Mouse (Mus musculus) liver, adult 2 months (tissue): ENCODE measurements around the gene Tmem164. TPM values are rescaled to one million over a fixed set of nuclear protein-coding genes. Genes with fewer than 3 reads are reported as not detected.

ENCODE experiments used
- DNase-seq: peaks from one replicate; pipeline ENCODE4 v3.0.0-alpha.2; 2011; ENCODE audit warnings: low read depth, low spot score; ENCODE audit errors: extremely low read depth
- H3K27ac ChIP-seq: fragments of 200-500 bp; replicated peaks from 2 replicates; pipeline ENCODE4 v1.5.1; 2012; ENCODE audit warnings: low read depth, mild to moderate bottlenecking, control low read depth, inconsistent platforms, low read length; ENCODE audit not compliant: insufficient read depth
- H3K27me3 ChIP-seq: fragments of 200-500 bp; 2 replicates; pipeline ENCODE4 v1.6.1; 2012; ENCODE audit warnings: mild to moderate bottlenecking, moderate library complexity, low read length, inconsistent platforms; ENCODE audit not compliant: control insufficient read depth, insufficient read depth
- H3K36me3 ChIP-seq: fragments of 200-500 bp; 2 replicates; pipeline ENCODE4 v1.6.1; 2012; ENCODE audit warnings: low read length, inconsistent platforms; ENCODE audit not compliant: control insufficient read depth, insufficient read depth
- H3K4me1 ChIP-seq: fragments of 200-500 bp; 2 replicates; pipeline ENCODE4 v1.6.1; 2011; ENCODE audit warnings: low read length; ENCODE audit not compliant: control insufficient read depth, insufficient read depth
- H3K4me3 ChIP-seq: fragments of 200-500 bp; 2 replicates; pipeline ENCODE4 v1.5.1; 2011; ENCODE audit warnings: low read depth, mild to moderate bottlenecking, control low read depth, low read length, moderate library complexity; ENCODE audit not compliant: insufficient read depth
- H3K79me2 ChIP-seq: fragments of 200-500 bp; 2 replicates; pipeline ENCODE4 v1.6.1; 2012; ENCODE audit warnings: inconsistent platforms, mild to moderate bottlenecking, low read length, moderate library complexity; ENCODE audit not compliant: control insufficient read depth, insufficient read depth
- H3K9ac ChIP-seq: fragments of 200-500 bp; 2 replicates; pipeline ENCODE4 v1.6.1; 2012; ENCODE audit warnings: low read depth, mild to moderate bottlenecking, control low read depth, inconsistent platforms, low read length
- CTCF ChIP-seq: fragments of 200-500 bp; IDR thresholded peaks from 2 replicates; pipeline ENCODE4 v1.5.1; 2011; ENCODE audit warnings: low read depth, low read length, control low read depth
- POLR2A ChIP-seq: fragments of 200-500 bp; IDR thresholded peaks from 2 replicates; pipeline ENCODE4 v1.6.1; 2011; ENCODE audit warnings: low read length, control low read depth; ENCODE audit not compliant: insufficient read depth; ENCODE audit errors: extremely low read depth
- WGBS: fragments of 180-500 bp; shearing (Covaris S2); methylation state at CpG from one replicate; pipeline ENCODE4 v1.1.7; 2018; 5-methylcytosine and 5-hydroxymethylcytosine counted together
- polyA plus RNA-seq: library from polyadenylated mRNA; depleted of rRNA; stranded (reverse); fragments of >200 nt; gene quantifications from 2 replicates; pipeline ENCODE4 v1.2.3, GENCODE M21; 2012
- total RNA-seq: library from RNA; depleted of rRNA; stranded (reverse); fragments of >200 nt; gene quantifications from 2 replicates; pipeline ENCODE4 v1.2.3, GENCODE M21; 2014

Tmem164 gene
- total and polyA plus RNA-seq, 2 experiments: 5.3 to 8.4 TPM

GRCm38 (mm10) chrX:142737099-142737498 is 55.9 kb downstream of the Tmem164 start:
- no peaks in the 10 kb centered on the region for H3K79me2 ChIP-seq

GRCm38 (mm10) chrX:142737719-142738118 is 56.5 kb downstream of the Tmem164 start:
- Histone ChIP-seq H3K4me3 (no peak overlapping the region), H3K79me2 (no peaks in the 10 kb centered on the region), H3K27ac (no peak overlapping the region), H3K27me3 (no peaks in the 10 kb centered on the region), H3K36me3 (no peaks in the 10 kb centered on the region), H3K9ac (no peak overlapping the region), H3K4me1 (no peaks in the 10 kb centered on the region)
- DNase-seq: no peak
- TF ChIP-seq CTCF: no peak
- TF ChIP-seq POLR2A: no peak
- WGBS: 59% methylated on average over 6 of the region's 6 CpGs

More at GRCm38 (mm10) chrX:142737099-142737498, 55.9 kb downstream of the Tmem164 start:
- H3K36me3 ChIP-seq: no peaks in the 10 kb centered on the region
- WGBS: 80% methylated on average over 4 of the region's 4 CpGs
- no peak overlapping the region for H3K27ac ChIP-seq
- no peaks in the 10 kb centered on the region for H3K4me1 ChIP-seq
- DNase-seq: no peak
- no peaks in the 10 kb centered on the region for H3K27me3 ChIP-seq
- TF ChIP-seq POLR2A (no peak), CTCF (no peak)
- no peak overlapping the region for H3K9ac ChIP-seq
- H3K4me3 ChIP-seq: no peak overlapping the region

GRCm38 (mm10) chrX:142747428-142747827 is 66.2 kb downstream of the Tmem164 start:
- Histone ChIP-seq H3K36me3 (no peaks in the 10 kb centered on the region; the same call in 1 of the 2 replicates), H3K4me3 (no peak overlapping the region), H3K27me3 (no peaks in the 10 kb centered on the region), H3K79me2 (no peaks in the 10 kb centered on the region), H3K9ac (no peak overlapping the region), H3K4me1 (no peaks in the 10 kb centered on the region), H3K27ac (no peak overlapping the region)
- no peak for TF ChIP-seq POLR2A
- no peak for TF ChIP-seq CTCF
- no peak for DNase-seq

DNA sequence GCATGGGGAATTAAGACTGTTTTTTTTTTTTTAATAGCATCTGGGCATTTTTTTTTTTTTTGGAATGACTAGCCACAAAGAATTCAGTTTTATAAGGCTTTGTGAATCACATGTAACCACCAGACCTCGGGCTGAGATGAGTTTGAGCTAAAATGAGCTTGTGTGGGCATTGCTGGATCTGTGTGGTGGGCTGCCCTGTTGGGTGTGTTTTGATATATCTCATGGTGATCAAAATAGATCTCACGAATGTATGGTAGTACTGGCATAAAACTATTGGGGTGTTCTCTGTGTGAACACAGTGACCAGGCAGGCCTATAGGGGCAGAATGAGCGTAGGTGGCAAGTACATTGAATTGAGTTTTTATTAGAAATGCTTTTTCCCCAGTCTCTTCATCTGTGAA is 67.4 kb downstream of the Tmem164 start:
- no peaks in the 10 kb centered on the region for H3K27me3 ChIP-seq
- H3K9ac ChIP-seq: no peak overlapping the region
- TF ChIP-seq POLR2A: no peak
- no peak for TF ChIP-seq CTCF
- no peak overlapping the region for H3K27ac ChIP-seq
- WGBS: 88% methylated on average over 3 of the region's 3 CpGs
- H3K4me3 ChIP-seq: no peak overlapping the region
- H3K79me2 ChIP-seq: no peaks in the 10 kb centered on the region
- H3K36me3 ChIP-seq: no peaks in the 10 kb centered on the region; the same call in 1 of the 2 replicates
- no peak for DNase-seq
- no peaks in the 10 kb centered on the region for H3K4me1 ChIP-seq

DNA sequence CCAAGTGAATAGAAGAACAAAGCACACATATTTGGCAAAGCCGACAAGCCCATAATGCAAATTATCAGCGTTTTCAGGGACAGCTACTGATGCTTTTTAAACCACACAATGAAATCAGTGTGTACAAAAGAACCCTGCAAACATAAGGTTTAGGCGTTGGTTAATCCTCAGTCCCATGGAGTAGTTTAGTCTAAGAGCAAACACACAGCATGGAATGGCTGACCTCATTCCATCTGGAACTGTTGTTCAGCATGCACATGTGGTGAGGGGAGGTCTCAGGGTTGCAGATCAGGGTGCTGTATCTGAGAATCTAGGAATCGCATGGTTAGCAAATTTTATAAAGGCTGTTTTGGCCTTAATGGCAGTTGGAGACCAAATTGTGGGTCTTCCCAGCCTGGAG is 69.6 kb downstream of the Tmem164 start:
- Histone ChIP-seq H3K36me3 (no peaks in the 10 kb centered on the region; the same call in 1 of the 2 replicates), H3K4me1 (no peaks in the 10 kb centered on the region), H3K79me2 (no peaks in the 10 kb centered on the region), H3K4me3 (no peak overlapping the region), H3K9ac (no peak overlapping the region), H3K27ac (no peak overlapping the region), H3K27me3 (no peaks in the 10 kb centered on the region)
- DNase-seq: no peak
- TF ChIP-seq CTCF: no peak
- 63% methylated on average over 4 of the region's 4 CpGs for WGBS

GRCm38 (mm10) chrX:142755542-142755941 is 74.3 kb downstream of the Tmem164 start:
- H3K36me3 ChIP-seq: no peaks in the 10 kb centered on the region; the same call in 1 of the 2 replicates
- H3K27ac ChIP-seq: no peak overlapping the region
- WGBS: 90% methylated on average over 6 of the region's 6 CpGs
- H3K79me2 ChIP-seq: no peaks in the 10 kb centered on the region
- TF ChIP-seq POLR2A (no peak), CTCF (no peak)
- no peaks in the 10 kb centered on the region for H3K4me1 ChIP-seq
- no peak for DNase-seq
- H3K4me3 ChIP-seq: no peak overlapping the region
- no peaks in the 10 kb centered on the region for H3K27me3 ChIP-seq
- H3K9ac ChIP-seq: no peak overlapping the region
